Mouse (Mus musculus) WW6 (cell line): ENCODE measurements around the gene Hist1h4f.
"Not testable (repeated sequence)": the region's sequence is repeated elsewhere in the genome, so short reads cannot be mapped to it uniquely, and the experiment has no call there.

ENCODE experiments used
- DNase-seq: peaks from one replicate; pipeline ENCODE4 v3.0.0-alpha.2; 2013; ENCODE audit warnings: low read depth, low spot score

Gene Hist1h4f

DNA sequence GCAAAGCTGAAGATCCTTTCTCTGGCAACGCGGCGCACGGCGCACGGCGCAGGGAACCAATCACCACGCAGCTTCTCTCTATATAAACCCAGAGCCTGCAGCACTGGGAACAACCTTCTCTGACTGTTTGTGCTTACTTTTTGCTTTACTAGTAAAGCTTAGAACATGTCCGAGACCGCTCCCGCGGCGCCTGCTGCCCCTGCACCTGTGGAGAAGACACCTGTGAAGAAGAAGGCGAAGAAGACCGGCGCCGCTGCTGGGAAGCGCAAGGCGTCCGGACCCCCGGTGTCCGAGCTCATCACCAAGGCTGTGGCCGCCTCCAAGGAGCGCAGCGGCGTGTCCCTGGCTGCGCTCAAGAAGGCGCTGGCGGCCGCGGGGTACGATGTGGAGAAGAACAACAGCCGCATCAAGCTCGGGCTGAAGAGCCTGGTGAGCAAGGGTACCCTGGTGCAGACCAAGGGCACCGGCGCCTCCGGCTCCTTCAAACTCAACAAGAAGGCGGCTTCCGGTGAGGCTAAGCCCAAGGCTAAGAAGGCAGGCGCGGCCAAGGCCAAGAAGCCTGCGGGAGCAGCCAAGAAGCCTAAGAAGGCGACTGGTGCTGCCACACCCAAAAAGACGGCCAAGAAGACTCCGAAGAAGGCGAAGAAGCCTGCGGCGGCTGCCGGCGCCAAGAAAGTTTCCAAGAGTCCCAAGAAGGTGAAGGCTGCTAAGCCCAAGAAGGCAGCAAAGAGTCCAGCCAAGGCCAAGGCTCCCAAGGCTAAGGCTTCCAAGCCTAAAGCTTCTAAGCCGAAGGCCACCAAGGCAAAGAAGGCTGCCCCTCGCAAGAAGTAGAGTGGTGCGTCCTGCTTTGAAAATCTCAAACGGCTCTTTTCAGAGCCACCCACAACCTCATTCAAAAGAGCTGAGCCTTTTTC, 3.7 kb upstream of the Hist1h4f start:
- DNase-seq, result no peak

DNA sequence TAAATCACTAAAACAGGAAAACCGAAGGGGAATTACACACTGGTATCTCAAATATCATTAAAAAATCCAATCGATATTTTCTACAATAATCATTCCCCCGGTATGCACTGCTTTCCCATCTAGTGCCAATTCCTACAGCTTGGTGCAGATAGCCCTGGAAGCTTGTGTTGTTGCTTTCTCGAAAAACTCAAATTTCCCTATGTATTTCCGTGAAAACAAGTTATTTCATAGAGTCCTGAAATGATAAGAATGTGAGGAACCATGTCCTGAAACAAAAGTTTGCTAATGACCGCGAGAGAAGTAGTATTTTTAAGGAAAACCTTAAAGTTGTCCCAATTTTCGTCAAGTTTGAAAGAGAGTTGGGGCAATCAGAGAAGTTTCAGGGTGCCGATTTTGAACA, 2.9 kb upstream of the Hist1h4f start:
- DNase-seq, result no peak

DNA sequence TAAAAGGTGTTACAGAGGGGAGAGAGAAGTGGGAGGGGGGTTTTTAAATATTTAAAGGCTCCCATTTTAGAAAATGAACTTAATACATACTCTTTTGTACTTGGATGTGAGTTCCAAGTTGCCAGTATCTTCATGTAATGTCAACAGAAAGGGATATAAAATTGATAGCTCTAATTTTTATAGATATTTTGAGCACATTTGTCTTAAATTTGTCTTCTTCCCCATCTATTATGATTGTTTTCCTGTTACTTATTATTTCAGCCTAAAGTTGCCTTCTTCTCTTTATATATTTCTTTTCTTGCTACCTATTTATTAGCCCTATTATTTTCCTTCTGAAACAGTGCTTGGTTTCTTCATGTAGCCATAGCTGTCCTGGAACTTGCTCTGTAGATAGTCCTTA, 1.5 kb upstream of the Hist1h4f start, which contains the start of gene Hist1h1d:
TSS of gene Hist1h1d (plus strand) at position 301 of the 400 bp plus-strand sequence.
- no peak for DNase-seq

DNA sequence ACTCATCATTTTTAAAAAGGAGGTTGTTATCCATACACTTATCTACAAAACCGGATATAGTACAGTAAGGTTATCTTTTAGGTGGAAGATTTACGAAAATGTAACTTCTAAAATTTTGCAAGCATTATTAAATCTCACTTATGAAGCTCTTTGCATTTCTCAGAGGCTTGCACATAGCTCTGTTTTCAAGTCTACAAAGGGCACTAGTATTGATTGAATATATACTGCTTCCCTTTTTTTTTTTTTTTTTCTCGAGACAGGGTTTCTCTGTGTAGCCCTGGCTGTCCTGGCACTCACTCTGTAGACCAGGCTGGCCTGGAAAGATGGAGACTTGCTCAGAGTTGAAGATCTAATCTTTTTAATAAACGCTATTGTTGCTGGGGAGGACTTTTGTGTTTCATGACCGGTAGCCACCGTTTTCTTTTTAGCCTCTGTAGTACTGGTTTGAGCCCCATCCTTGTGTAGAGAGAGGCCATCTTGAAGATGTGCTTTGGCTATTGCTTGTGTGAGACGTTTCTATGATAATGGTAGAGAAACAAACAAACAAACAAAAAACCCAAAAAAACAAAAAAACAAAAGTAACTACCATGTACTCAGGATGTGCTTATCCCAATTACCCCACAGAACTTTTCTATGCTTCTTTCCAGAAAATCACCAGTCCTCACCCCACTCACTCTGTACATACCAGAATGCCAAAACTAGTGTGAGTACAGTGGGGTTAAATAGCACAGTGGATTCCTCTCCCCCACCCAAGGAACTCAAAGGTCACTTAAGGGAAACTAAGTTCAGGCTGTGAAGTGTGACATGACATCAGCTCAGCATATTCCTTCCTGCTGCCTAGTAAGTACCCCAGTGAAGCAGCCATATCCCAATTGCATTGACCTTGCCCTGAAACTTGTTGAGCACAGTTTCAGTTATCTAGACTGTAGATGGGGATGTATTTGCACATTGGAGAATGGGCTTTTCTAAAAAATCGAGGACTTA, 775 bp upstream of the Hist1h4f start:
- DNase-seq, result no peak

DNA sequence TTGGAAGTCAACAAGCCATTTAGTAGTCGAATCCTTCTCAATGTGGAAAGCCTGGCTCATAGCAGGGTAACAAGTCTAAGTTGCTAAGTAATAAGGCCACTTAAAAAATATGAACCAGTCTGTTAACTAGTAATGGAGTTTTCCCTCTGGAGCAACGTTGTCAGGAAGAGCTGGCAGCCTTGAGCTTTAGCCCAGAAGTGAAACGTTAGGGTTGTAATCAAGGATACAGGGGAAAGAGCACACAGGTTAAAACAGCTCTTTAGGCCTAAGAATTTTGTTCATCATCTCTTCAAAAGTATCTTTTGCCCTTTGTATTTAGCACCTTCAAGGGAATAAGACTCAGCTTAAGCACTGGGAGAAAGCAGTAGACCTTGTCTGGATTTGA, 695 bp downstream of the Hist1h4f start:
- no peak for DNase-seq

DNA sequence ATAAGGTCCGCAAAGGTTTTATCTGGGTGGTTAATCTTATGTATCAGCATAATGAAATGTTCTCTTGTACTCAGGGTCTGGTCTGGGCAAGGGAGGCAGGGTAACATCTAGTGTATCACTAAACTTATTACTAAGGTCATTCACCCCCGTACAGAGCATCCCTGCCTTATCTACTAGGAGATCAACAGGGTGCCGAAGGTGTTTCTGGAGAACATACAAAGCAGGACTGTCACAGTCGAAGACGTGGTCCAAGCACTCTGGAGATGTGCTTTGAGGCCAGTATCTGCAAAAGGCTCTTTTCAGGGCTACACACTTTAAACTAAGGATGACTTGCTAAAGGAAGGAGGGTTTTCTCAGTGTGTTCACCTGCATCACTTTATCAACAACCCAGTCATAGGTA, 4.8 kb downstream of the Hist1h4f start:
- no peak for DNase-seq

DNA sequence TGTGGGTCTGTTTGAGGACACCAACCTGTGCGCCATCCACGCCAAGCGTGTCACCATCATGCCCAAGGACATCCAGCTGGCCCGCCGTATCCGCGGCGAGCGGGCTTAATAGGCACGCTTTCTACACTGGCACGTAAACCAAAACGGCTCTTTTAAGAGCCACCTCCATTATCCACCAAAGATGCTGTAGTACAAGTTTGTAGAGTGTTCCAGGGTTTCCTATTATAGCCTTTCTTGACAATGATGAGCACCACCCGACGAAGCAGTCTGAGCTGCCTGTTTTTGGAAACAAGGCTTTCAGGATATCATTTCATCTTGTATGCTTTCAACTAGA, 6.7 kb downstream of the Hist1h4f start:
- not testable (repeated sequence) for DNase-seq

DNA sequence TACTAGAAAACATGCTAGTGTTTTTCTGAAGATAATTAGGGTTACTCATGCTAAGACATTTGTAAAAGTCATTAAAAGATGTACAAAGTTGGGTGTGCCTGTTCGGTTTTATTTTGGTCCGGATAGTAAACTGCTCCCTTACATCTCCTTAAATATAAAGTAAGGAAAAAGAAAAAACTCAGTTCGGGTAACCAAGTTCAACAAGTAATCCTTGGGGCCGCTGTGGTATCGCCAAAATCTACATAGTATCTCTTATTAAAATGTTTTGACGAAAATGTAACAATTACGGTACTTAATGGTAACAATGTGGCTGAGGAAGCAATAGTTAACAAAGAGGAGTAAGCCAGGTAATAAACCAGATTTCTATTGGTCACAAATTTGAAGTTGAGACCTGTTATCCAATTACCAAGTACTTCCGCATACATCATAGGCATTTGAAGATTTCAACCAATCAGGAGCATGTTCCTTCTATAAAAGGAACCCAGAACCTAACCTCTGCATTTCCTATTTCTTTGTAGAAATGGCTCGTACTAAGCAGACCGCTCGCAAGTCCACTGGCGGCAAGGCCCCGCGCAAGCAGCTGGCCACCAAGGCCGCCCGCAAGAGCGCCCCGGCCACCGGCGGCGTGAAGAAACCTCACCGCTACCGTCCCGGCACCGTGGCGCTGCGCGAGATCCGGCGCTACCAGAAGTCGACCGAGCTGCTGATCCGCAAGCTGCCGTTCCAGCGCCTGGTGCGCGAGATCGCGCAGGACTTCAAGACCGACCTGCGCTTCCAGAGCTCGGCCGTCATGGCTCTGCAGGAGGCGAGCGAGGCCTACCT, 7.3 kb downstream of the Hist1h4f start, which contains the start of gene Hist1h3f:
TSS of gene Hist1h3f (plus strand) at position 88 of the 822 bp plus-strand sequence.
- no peak for DNase-seq

DNA sequence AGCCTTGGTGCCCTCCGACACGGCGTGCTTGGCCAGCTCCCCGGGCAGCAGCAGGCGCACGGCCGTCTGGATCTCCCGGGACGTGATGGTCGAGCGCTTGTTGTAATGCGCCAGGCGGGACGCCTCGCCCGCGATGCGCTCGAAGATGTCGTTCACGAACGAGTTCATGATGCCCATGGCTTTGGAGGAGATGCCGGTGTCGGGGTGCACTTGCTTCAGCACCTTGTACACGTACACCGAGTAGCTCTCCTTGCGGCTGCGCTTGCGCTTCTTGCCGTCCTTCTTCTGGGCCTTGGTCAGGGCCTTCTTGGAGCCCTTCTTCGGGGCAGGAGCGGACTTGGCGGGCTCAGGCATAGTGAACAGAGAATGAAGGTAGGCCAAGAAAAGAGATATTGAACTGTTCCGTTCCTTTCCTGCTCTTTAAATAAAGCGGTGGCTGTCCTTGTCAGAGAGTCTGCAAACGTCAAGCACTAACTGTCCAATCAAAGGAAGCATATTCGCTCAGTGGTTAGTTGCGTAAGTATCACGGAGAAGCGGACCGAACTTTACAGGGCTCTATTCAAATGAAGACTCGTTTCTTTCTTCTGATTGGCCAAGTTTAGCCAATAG, 8.3 kb downstream of the Hist1h4f start, which contains the start of gene Hist1h2bh:
TSS of gene Hist1h2bh (minus strand) at position 394 of the 609 bp plus-strand sequence.
- not testable (repeated sequence) for DNase-seq

DNA sequence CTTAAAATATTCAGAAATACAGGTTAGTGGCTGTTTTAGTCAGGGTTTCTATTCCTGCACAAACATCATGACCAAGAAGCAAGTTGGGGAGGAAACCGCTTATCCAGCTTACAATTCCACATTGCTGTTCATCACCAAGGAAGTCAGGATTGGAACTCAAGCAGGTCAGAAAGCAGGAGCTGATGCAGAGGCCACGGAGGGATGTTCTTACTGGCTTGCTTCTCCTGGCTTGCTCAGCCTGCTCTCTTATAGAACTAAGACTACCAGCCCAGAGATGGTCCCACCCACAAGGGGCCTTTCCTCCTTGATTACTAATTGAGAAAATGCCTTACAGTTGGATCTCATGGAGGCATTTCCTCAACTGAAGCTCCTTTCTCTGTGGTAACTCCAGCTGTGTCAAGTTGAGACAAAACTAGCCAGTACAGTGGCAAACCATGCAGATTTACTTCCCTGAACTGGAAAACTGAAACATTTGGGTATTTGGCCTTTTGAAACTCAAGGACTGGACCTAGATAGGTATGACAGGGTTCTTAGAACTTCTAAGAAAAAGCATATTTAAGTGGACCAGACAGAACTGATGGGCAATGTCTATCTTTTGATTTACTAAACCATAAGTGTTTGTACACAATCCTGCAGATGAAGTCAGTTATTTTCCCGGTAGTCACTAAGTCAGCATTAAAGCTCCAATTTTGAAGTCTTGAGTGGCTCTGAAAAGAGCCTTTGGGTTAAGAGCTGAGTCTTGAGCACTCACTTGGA, 9.0 kb downstream of the Hist1h4f start:
- not testable (repeated sequence) for DNase-seq

DNA sequence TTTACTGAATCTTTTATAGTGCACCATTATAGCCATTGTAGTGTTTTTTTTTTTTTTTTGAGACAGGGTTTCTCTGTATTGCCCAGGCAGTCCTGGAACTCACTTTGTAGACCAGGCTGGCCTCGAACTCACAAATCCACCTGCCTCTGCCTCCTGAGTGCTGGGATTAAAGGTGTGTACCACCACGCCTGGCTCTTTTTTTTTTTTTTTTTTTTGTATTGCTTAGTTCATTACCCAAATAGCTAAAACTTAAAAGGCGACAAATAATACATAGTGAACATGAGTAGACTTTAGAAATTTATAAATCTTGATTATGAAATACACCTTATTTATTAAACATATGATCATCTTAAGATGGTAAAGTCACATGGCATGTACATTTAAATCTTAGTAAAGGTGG, 10.0 kb downstream of the Hist1h4f start:
- no peak for DNase-seq

DNA sequence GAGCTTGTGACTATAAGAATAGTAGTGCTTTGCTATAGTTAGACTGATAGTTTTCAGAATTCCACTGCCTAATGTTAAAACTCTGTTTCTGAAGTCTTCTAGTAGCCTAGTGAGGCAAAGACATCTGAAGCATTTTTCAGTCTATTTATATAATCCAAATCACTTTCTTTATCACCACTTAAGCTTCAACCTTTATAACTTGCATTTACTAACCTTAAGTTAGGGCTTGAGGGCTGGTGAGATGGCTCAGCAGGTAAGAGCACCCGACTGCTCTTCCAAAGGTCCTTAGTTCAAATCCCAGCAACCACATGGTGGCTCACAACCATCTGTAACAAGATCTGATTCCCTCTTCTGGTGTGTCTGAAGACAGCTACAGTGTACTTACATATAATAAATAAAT, 11.6 kb downstream of the Hist1h4f start:
- DNase-seq, result not testable (repeated sequence)

DNA sequence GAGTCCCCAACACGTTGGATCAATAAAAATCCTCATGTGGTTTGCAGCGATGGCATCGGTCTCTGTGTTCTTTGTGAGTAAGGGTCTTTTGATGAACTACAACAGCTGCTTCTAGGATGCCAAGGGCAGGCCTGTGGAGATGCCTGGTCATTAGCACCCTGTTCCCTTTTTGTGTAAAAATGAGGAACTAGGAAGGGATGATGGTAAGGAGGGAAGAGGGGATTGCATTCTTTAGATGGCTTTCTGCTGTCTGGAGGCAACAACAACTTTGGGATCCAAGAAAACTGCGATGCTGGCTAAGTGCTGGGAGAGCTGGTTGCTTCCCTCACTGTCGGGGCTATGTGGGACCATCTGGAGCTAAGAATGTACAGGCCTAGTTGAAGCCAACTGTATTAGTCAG, 13.2 kb downstream of the Hist1h4f start:
- DNase-seq, result no peak

DNA sequence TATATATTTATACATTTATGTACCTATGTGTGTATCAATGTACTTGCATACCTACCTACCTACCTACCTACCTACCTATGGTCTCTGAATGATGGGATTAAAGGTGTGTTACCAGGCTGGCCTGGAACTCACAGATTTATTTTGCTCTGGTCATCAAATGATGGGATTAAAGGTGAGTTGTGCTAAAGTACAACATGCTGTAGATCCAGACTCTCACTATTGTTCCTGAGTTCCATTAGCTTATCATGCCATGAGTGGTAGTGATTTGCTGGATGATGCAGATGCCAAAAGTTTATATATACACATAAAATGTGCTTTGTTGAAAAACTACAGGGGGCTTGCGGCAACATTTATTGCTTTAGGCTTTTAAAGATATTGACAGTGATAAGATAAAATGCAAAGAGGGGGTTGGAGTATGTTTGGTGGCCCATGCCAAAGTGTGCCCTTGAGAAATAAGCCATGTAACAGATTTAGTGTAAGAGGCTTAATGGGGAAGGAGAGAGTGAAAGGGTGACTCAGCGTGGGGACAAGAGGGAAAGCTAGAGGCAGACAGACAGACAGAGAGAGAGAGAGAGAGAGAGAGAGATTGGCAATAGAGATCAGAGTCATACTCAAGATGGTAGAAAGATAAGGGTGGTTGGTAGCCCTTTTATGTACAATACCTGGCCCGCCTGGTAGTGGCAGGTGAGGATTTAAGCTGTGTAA, 14.3 kb downstream of the Hist1h4f start:
- DNase-seq, result no peak

DNA sequence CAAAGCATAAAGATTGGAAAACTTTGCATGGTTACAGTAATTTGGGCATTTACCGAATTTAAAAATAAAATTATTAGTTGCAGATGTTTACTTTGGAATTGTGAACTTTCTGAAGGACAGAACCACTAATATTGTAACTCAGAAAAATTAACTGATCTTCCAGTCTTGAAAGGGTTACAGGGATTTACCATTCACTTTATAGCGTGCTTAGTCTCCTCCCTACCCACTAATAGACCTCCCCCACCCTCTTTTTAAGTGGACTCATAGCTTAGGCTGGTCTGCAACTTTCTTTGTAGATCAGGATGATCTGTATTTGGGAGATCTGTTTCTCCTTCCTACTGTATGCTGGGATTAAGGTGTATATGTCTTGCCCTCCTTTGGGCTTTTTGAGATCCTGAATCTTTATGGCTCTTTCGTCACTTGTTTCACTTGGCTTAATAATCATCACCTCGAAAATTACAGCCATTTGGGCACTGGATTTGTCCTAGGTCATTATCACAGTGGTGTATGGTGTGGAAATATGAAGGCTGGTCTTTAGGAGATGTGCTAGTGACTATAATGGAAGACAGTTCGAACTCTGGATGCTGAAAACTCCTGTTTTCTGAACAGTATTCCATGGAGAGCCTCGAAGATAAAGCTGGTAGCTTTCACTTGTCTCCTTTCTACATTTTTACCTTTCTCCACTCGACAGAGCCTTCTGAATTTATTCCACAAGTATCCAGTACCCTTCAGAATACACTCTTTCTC, 15.2 kb downstream of the Hist1h4f start:
- DNase-seq, result no peak

DNA sequence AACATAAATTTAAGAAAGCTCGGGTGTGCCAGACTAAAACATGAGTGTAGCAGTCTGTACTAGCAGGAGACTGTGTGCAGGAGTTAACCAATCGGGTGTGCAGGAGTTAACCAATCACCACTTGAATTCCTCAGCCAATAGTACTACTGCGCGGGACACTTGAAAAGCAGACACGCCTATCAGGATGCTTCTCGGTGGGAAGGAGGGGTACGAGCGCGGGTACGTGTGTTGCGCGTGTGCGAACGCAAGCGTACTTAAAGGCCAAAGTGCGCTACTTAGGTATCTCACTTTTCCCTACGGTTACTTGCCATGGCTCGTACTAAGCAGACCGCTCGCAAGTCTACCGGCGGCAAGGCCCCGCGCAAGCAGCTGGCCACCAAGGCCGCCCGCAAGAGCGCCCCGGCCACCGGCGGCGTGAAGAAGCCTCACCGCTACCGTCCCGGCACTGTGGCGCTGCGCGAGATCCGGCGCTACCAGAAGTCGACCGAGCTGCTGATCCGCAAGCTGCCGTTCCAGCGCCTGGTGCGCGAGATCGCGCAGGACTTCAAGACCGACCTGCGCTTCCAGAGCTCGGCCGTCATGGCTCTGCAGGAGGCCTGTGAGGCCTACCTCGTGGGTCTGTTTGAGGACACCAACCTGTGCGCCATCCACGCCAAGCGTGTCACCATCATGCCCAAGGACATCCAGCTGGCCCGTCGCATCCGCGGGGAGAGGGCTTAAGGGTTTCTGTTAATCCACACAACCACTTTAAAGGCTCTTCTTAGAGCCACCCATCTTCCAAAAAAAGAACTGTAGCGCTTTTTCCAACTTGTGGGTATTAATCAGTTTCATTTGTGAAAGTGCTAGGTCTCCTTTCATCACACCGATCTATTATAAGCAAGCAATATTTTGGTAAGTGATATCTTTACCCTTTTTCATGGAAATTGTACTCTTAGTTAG, 16.0 kb downstream of the Hist1h4f start, which contains the start of gene Hist1h3g:
TSS of gene Hist1h3g (plus strand) at position 286 of the 939 bp plus-strand sequence.
- DNase-seq, result not testable (repeated sequence)

DNA sequence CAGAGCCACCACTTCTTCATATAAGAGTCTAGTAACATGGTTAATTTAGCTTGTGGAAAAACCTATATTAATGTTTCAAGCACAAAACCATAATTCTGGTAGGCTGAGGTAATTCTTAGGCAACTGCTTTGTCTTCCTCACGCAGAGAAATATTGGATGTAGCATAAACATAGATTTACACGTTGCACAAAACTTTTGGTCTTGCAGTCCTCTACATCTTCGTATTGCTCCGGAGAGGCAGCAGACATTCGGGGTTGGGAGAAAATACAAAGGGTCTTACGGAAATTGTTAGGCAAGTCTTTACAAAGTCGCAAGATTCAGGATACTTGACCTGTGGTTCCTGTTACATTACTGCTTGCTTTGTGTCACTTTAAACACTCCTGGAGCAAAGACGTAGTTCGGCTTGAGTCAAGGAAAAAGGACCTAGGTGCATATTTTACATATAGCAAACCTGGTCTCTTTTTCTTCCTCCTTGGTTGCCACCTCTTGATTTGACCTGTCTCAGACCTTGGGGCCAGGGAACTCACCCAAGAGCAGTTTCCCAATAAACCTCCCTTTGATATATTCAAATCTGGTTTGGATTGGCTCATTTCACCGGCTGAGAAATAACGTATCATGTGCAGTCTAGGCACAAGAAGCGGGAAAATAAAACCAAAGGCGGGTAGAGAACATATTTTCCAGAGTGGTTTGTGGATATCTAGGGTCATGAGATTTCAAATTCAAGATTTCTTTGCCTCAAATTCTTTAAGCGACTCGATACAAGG, 16.9 kb downstream of the Hist1h4f start:
- no peak for DNase-seq
